Mouse (Mus musculus): ENCODE data around the gene A930009A15Rik. TPM values are rescaled to one million over a fixed set of nuclear protein-coding genes. Genes with fewer than 3 reads are reported as not detected.
A peak's percentile ranks its signal among the peaks of the same experiment; 100 is the strongest.

The A930009A15Rik gene
- total and polyA plus RNA-seq, 2 experiments: not detected

DNA sequence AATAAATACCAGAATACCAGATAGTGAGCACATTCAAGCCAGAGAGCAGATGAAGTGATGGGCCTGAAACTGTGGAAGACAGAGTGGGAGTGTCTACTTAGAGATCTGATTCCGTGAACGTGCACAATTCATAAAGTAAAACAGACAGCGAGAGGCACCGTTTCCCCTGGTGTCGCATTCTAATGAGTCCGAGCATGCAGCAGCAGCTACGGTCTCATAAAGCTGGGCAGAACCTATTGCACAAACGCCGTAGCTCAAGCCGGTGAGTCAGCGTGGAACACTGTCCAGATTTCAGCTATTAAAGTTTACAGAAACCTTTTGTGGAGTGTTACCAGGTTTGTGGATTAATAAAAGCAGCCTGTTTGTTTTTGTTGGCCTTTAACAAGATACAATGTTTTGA lies 23.4 kb downstream of the A930009A15Rik start:
- no peak overlapping the region for H3K27ac ChIP-seq (replicated peaks; ENCODE audit: insufficient read depth, low read depth, low read length)
- H3K79me2 ChIP-seq (ENCODE audit: control insufficient read depth, insufficient read depth, low read length): no peaks in the 10 kb centered on the region
- H3K4me1 ChIP-seq (ENCODE audit: control insufficient read depth, insufficient read depth, low read length): no peaks in the 10 kb centered on the region
- no peaks in the 10 kb centered on the region for H3K36me3 ChIP-seq (ENCODE audit: control insufficient read depth, insufficient read depth, low read length)
- no peak overlapping the region for H3K4me3 ChIP-seq (ENCODE audit: insufficient read depth, low read depth, low read length)
- no peak overlapping the region for H3K9ac ChIP-seq (ENCODE audit: low read depth, low read length)
- no peak for DNase-seq (ENCODE audit: extremely low read depth, low read depth, low spot score)
- 86% methylated on average over 11 of the region's 11 CpGs for WGBS
- no peaks in the 10 kb centered on the region for H3K27me3 ChIP-seq (ENCODE audit: control insufficient read depth, insufficient read depth, low read length)
- TF ChIP-seq POLR2A (IDR thresholded peaks at IDR 0.05; ENCODE audit: extremely low read depth, insufficient read depth, low read length): no peak
- no peak for TF ChIP-seq CTCF (IDR thresholded peaks at IDR 0.05; ENCODE audit: low read depth, low read length)

DNA sequence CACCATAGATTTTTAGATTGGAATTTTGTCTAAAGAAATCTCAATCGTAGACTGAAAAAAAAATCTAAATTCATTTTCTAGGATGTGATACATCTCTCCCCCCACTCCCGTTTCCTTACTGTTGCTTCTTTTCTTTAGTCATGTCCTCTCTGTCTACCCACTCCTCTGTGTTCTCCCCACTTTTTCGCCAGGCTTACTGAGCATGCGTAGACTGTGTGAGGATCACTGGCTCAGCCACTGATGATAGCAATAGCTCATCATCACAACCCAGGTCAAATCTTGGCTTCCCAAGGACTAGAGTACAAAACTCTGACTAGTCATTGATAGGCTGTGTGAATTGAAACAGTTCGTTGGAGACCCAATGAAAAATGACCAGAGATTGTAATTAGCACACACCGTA lies 23.9 kb downstream of the A930009A15Rik start:
- Histone ChIP-seq H3K9ac (ENCODE audit: low read depth, low read length) (no peak overlapping the region), H3K4me3 (ENCODE audit: insufficient read depth, low read depth, low read length) (no peak overlapping the region), H3K27me3 (ENCODE audit: control insufficient read depth, insufficient read depth, low read length) (no peaks in the 10 kb centered on the region), H3K27ac (replicated peaks; ENCODE audit: insufficient read depth, low read depth, low read length) (no peak overlapping the region), H3K4me1 (ENCODE audit: control insufficient read depth, insufficient read depth, low read length) (no peaks in the 10 kb centered on the region), H3K36me3 (ENCODE audit: control insufficient read depth, insufficient read depth, low read length) (no peaks in the 10 kb centered on the region), H3K79me2 (ENCODE audit: control insufficient read depth, insufficient read depth, low read length) (no peaks in the 10 kb centered on the region)
- no peak for DNase-seq (ENCODE audit: extremely low read depth, low read depth, low spot score)
- TF ChIP-seq POLR2A (IDR thresholded peaks at IDR 0.05; ENCODE audit: extremely low read depth, insufficient read depth, low read length) (no peak), CTCF (IDR thresholded peaks at IDR 0.05; ENCODE audit: low read depth, low read length) (no peak)
- 88% methylated on average over 6 of the region's 6 CpGs for WGBS

DNA sequence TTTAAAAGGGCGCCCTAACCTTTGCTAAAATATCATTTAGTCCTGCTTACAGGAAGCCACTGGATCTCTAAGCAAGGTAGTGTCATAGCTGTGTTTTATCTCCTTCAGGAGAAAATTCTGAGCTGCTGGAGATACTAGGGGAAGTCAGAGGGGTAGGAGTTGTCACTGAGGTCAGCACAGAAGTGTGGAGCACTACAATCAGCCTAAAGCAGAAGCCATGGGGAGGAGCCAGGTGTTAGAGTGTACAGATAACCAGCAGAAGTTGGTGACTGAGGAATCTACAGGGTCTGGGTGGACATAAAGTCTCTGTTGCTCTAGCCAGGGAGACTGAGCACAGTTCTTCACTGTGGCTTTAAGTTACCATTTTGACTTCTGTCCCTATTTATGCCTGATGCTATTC lies 26.0 kb downstream of the A930009A15Rik start:
- Histone ChIP-seq H3K4me3 (ENCODE audit: insufficient read depth, low read depth, low read length) (no peak overlapping the region), H3K4me1 (ENCODE audit: control insufficient read depth, insufficient read depth, low read length) (no peaks in the 10 kb centered on the region), H3K36me3 (ENCODE audit: control insufficient read depth, insufficient read depth, low read length) (no peaks in the 10 kb centered on the region), H3K27ac (replicated peaks; ENCODE audit: insufficient read depth, low read depth, low read length) (no peak overlapping the region), H3K79me2 (ENCODE audit: control insufficient read depth, insufficient read depth, low read length) (no peaks in the 10 kb centered on the region), H3K27me3 (ENCODE audit: control insufficient read depth, insufficient read depth, low read length) (no peaks in the 10 kb centered on the region), H3K9ac (ENCODE audit: low read depth, low read length) (no peak overlapping the region)
- DNase-seq (ENCODE audit: extremely low read depth, low read depth, low spot score): no peak
- WGBS: 100% methylated on average over 1 of the region's 1 CpGs
- TF ChIP-seq CTCF (IDR thresholded peaks at IDR 0.05; ENCODE audit: low read depth, low read length) (no peak), POLR2A (IDR thresholded peaks at IDR 0.05; ENCODE audit: extremely low read depth, insufficient read depth, low read length) (no peak)

DNA sequence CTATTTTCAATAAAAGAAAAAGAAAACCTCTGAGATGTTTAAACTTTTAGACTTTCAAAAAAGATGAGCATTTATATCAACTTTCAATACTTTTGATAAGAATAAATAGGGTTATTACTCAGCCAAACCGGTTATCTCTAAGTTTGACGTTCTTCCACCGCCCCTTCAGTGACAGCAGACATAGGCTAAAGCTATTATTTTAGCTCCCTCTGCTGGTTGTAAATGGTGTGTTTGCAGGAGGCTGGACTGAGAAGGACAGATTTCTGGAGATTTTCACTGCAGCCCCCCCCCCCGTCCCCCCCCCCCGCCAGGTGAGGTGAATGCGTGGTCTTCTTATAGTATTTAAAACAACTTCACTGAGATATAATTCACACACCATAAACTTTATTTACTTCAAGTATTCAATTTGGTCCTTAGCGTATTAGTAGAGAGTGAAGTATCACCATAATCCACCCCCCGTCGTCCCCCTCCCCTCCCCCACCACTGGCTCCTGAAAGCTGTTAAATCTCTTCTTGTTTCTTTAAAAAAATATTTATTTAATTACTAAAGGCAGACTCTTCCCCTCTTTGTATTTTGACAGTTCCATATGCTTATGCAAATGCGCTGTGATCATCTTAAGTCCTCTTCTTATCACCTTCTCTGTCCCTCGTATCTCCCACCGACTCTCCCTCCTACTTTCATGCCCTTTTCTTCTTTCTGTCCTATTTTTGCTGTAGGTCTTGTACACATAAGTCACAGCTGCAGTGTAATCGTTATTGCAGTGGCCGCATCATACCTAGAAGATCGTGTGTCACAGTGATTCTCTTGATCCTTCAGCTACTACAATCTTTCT lies 47.9 kb downstream of the A930009A15Rik start:
- Histone ChIP-seq H3K4me3 (ENCODE audit: insufficient read depth, low read depth, low read length) (no peak overlapping the region), H3K4me1 (ENCODE audit: control insufficient read depth, insufficient read depth, low read length) (no peaks in the 10 kb centered on the region), H3K9ac (ENCODE audit: low read depth, low read length) (no peak overlapping the region), H3K36me3 (ENCODE audit: control insufficient read depth, insufficient read depth, low read length) (no peaks in the 10 kb centered on the region), H3K79me2 (ENCODE audit: control insufficient read depth, insufficient read depth, low read length) (no peaks in the 10 kb centered on the region), H3K27ac (replicated peaks; ENCODE audit: insufficient read depth, low read depth, low read length) (no peak overlapping the region), H3K27me3 (ENCODE audit: control insufficient read depth, insufficient read depth, low read length) (no peaks in the 10 kb centered on the region; the same call in 1 of the 2 replicates)
- no peak for TF ChIP-seq POLR2A (IDR thresholded peaks at IDR 0.05; ENCODE audit: extremely low read depth, insufficient read depth, low read length)
- peak; percentile 12; the same call in 1 of the 2 replicates for TF ChIP-seq CTCF (IDR thresholded peaks at IDR 0.05; ENCODE audit: low read depth, low read length)
- 12% methylated on average over 14 of the region's 15 CpGs for WGBS
- peak; percentile 33 for DNase-seq (ENCODE audit: extremely low read depth, low read depth, low spot score)

DNA sequence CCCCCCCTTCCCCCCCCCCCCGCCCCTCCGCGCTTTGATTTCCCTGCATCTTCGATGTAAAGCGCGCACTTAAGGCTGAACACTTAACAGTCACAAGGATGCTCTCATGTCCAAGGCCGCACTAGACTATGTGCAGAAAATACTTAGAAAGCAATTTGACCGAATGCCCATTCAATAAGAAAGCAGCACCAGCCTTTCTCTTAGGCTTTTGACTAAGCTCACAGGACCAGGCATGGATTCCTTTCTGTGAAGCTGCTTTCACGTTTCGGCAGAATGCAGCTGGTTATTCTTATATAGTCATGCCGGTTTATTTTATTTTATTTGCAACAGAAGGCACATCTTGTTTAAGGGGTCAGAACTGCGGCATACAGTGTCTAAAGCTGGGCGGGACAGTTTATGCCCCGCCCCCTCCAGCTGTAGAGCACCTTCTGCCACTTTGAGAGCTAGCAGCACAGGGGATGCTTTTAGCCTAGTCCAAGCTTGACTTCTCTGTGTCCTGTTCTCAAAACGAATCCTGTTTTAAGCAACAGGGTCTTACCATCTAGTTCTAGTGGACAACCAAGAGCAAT lies 48.6 kb downstream of the A930009A15Rik start:
- 27% methylated on average over 15 of the region's 15 CpGs for WGBS
- no peak overlapping the region for H3K27ac ChIP-seq (replicated peaks; ENCODE audit: insufficient read depth, low read depth, low read length)
- H3K9ac ChIP-seq (ENCODE audit: low read depth, low read length): no peak overlapping the region
- no peak for TF ChIP-seq CTCF (IDR thresholded peaks at IDR 0.05; ENCODE audit: low read depth, low read length)
- no peak for TF ChIP-seq POLR2A (IDR thresholded peaks at IDR 0.05; ENCODE audit: extremely low read depth, insufficient read depth, low read length)
- no peaks in the 10 kb centered on the region for H3K4me1 ChIP-seq (ENCODE audit: control insufficient read depth, insufficient read depth, low read length)
- H3K27me3 ChIP-seq (ENCODE audit: control insufficient read depth, insufficient read depth, low read length): no peaks in the 10 kb centered on the region; the same call in 1 of the 2 replicates
- H3K4me3 ChIP-seq (ENCODE audit: insufficient read depth, low read depth, low read length): no peak overlapping the region
- H3K36me3 ChIP-seq (ENCODE audit: control insufficient read depth, insufficient read depth, low read length): no peaks in the 10 kb centered on the region
- no peak for DNase-seq (ENCODE audit: extremely low read depth, low read depth, low spot score)
- no peaks in the 10 kb centered on the region for H3K79me2 ChIP-seq (ENCODE audit: control insufficient read depth, insufficient read depth, low read length)

DNA sequence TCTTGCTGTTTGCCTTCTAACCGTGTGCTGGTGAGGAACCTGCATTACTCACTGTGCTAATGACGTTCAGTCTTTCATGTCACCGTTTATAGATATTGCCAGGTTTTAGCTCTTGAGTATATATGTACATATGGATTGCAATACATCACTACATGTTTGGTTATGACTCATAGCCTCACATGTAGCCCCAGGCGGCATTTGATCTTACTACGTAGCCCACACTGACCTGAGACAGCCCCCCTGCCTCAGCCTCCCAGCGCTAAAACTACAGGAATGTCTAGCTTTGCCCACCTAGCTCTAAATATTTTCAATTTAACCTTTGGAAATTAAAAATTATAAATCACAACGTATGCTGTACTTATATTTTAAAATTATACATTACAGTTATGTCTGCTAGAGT lies 53.7 kb downstream of the A930009A15Rik start:
- TF ChIP-seq POLR2A (IDR thresholded peaks at IDR 0.05; ENCODE audit: extremely low read depth, insufficient read depth, low read length) (no peak), CTCF (IDR thresholded peaks at IDR 0.05; ENCODE audit: low read depth, low read length) (no peak)
- WGBS: 85% methylated on average over 7 of the region's 7 CpGs
- no peak for DNase-seq (ENCODE audit: extremely low read depth, low read depth, low spot score)

More for the DNA sequence above, 53.7 kb downstream of the A930009A15Rik start:
- Histone ChIP-seq H3K36me3 (ENCODE audit: control insufficient read depth, insufficient read depth, low read length) (no peaks in the 10 kb centered on the region), H3K9ac (ENCODE audit: low read depth, low read length) (no peak overlapping the region), H3K27ac (replicated peaks; ENCODE audit: insufficient read depth, low read depth, low read length) (no peak overlapping the region), H3K27me3 (ENCODE audit: control insufficient read depth, insufficient read depth, low read length) (no peaks in the 10 kb centered on the region; the same call in 1 of the 2 replicates), H3K79me2 (ENCODE audit: control insufficient read depth, insufficient read depth, low read length) (no peaks in the 10 kb centered on the region), H3K4me3 (ENCODE audit: insufficient read depth, low read depth, low read length) (no peak overlapping the region), H3K4me1 (ENCODE audit: control insufficient read depth, insufficient read depth, low read length) (no peaks in the 10 kb centered on the region)

Measured in liver, adult 2 months (tissue).